Mouse (Mus musculus): Measurements from ENCODE around the gene Itga2. TPM values are rescaled to one million over a fixed set of nuclear protein-coding genes. Genes with fewer than 3 reads are reported as not detected.
A peak's percentile ranks its signal among the peaks of the same experiment; 100 is the strongest.

Gene Itga2
- total RNA-seq, 2 experiments from 2014 or later: 0.43 to 2.3 TPM

GRCm38 (mm10) chr13:114791511-114791910 lies 140.4 kb downstream of the Itga2 start:
- intact Hi-C loops (cut with DNase I): loop anchor here (10.0 kb wide), 1 partner anchor 717 kb away; no protein-coding TSS in a partner anchor
- peak; percentile 61 for TF ChIP-seq CTCF (IDR thresholded peaks at IDR 0.05)
- DNase-seq: no peak
- Histone ChIP-seq H3K4me3 (no peak overlapping the region), H3K27ac (no peak overlapping the region)

Other genes starting within 250 kb of the Itga2 start
- 10 to 100 TPM; 45.7 to 51.6 TPM for gene Mocs2, start 113.9 kb downstream of the Itga2 start, total RNA-seq (2021)
- gene Pelo, start 158.1 kb upstream of the Itga2 start, total RNA-seq (2021): 10 to 100 TPM; 10.5 to 10.7 TPM
- 1 to 10 TPM; 2.6 to 3.3 TPM for gene Gm49395, start 169.8 kb upstream of the Itga2 start, total RNA-seq (2021)
- 10 to 100 TPM in 1 of 2 experiments, 1 to 10 TPM in 1; 7.8 to 12.9 TPM for gene Itga1, start 169.9 kb upstream of the Itga2 start, total RNA-seq (2021)